Mouse (Mus musculus): Measurements from ENCODE around the gene Serf2.
"Not testable (repeated sequence)": the region's sequence is repeated elsewhere in the genome, so short reads cannot be mapped to it uniquely, and the experiment has no call there.

Gene Serf2

DNA sequence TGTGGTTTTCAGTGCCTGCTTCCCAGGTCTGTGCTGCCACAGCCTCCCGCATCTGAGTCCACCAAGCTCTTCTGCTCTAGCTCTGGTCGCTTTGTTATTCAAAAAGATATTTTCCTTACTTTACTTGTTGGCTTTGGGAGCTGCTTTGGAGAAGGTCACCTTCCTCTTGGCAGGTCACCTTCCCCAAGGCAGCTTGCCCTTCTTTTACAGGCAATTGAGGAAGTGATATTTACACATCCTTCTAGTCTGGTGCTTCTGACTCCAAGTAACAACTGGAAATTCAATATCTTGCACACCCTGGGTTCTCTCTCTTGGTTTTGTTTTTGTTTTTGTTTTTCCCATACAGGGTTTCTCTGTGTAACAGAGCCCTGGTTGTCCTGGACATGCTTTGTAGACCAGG, 35.4 kb downstream of the Serf2 start:
- DNase-seq (ENCODE audit: extremely low read depth, insufficient read length, low spot score) = not testable (repeated sequence)

DNA sequence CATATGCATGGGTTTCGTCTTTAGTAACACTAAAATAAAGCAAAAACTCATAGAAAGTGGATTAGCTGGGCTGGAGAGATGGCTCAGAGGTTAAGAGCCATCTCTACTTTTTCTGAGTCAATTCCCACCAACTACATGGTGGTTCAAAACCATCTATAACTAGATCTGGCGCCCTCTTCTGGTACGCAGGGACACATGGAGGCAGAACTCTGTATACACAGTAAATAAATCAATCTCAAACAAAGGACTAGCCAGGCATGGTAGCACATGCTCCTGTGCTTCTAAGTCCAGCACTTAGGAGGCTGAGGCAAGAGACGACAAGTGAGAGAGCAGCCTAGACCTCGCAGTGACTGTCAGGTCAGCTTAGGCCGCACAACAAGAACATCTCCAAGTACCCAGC, 52.6 kb downstream of the Serf2 start:
- not testable (repeated sequence) for DNase-seq (ENCODE audit: extremely low read depth, insufficient read length, low spot score)

DNA sequence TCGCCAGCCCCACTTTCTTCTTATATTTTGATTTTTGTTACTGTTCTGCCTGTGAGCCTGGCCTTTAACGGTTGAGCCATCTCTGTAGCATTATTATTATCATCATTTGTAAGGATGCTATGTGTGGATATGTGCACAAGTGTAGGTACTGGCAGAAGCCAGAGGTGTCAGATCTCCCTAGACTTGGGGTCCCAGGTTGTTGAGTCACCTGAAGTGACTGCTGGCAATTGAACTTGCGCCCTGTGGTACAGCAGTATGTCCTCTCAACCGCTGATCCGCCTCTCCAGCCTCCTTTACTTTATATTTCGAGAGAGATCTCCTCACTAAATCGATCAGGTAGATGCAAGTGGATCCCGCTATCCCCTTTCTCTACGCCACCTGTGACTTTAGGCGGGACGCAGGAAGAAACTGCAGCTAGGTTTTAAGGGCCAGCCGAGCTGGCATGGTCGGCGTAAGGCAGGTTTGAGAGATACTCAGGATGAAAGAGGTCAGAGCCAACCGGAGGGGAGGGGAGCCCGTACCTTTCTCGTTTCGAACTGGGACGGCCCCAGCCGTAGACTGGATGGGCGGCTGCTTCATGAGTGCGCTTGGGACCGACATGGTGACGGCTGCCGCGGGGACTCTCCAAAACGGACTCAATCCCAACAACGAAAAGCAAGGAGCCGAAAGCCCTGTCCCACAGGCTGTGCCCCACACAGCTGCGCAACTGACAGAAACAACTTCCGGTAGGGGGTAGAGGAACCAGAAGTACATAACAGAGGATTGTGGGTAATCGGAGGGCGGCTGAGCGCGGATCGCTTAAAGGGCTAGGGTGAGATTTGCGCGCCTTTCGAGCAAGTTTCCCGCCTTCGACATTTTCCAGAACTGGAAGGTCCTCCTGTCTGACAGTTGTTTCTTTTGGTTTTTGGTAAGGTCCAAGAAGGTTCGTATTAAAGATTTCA, 57.2 kb downstream of the Serf2 start, which contains the start of the genes Mfap1a and Wdr76:
Mfap1a (minus strand) TSS at position 724 of the 941 bp plus-strand sequence.
Wdr76 (plus strand) TSS at position 782 of the 941 bp plus-strand sequence.
- peak; percentile 81 for DNase-seq (ENCODE audit: extremely low read depth, insufficient read length, low spot score)

DNA sequence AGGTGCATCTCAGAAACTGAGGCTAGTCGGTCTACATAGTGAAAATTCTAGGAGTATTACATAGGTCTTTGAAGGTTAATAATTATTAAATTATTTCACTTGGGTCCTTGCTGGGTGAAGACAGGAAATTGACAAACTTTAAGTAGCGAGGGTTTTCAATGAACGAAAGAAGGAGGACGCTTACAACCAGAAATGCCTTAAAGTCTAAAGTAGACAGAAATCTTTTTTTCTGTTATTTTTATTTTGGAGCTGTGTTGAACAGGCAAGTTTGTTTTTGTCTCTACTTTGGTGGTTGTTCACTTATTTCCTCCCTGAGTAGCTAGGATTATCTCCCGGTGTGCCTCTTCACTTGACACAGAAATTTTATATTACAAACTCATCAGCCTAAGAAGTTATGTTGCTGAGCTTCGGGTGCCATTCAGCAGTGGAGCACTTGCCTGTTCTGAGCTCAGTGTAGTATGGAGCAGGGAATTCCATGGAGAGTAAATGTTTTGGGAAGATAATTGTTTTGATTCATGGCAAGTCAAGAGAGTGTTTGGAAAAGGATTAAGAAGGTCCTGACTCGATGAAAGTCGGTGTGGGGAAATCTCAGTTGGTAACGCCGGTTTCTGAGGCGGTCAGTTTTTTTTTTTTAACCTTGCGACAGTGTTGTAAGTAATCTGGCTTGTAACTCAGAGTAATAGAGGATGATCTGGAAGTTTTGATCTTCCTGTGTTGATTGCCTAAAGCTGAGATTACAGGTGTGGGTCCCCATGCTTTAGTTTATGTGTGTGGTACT, 58.4 kb downstream of the Serf2 start:
- DNase-seq (ENCODE audit: extremely low read depth, insufficient read length, low spot score) = no peak

All from 3134 (cell line).